Mouse (Mus musculus): Measurements from ENCODE around the gene Ano6.

GRCm38 (mm10) chr15:95917330-95917729, 126.7 kb downstream of the Ano6 start:
- TF ChIP-seq CTCF (IDR thresholded peaks at IDR 0.05; ENCODE audit: extremely low read depth, insufficient read depth, insufficient read length, insufficient replicate concordance): no peak
- no peak for TF ChIP-seq POLR2A (IDR thresholded peaks at IDR 0.05; ENCODE audit: low read depth, low read length)

All from spleen, adult 2 months (tissue).